Mouse (Mus musculus): ENCODE results near the gene Eml5. TPM values are rescaled to one million over a fixed set of nuclear protein-coding genes. Genes with fewer than 3 reads are reported as not detected.
A peak's percentile ranks its signal among the peaks of the same experiment; 100 is the strongest.

Gene Eml5
- total RNA-seq, 1 experiment = 20.5 TPM

DNA sequence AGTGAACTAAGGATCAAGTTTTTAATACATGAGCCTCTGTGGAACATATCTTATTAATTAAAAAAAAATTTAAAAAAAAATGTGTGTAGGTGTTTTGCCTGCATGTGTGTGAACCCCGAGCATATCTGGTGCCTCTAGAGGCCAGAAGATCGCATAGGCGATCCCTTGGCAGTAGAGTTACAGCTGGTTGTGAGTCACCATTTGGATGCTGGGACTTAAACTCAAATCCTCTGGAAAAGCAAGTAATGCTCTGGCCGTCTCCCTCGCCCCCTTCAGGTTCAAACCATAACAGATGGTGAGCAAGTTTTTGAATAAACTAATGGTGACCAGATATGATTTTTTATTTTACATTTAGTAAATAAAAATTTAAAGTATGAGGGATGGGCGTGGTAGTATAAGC lies 143.6 kb downstream of the Eml5 start:
- no peaks in the 10 kb centered on the region for H3K4me1 ChIP-seq (ENCODE audit: control insufficient read depth in 2 of 2, insufficient read depth in 2 of 2, low read length in 2 of 2, poor library complexity in 1 of 2)
- no peak overlapping the region for H3K9ac ChIP-seq (ENCODE audit: insufficient read depth, low read depth, low read length, poor library complexity, severe bottlenecking)
- H3K27ac ChIP-seq (ENCODE audit: insufficient read depth, low read depth, low read length, poor library complexity, severe bottlenecking) = no peak overlapping the region
- no peak for DNase-seq (ENCODE audit: low read depth, low spot score)
- TF ChIP-seq MAFK (IDR thresholded peaks at IDR 0.05; ENCODE audit: insufficient read depth, low read depth, low read length) = no peak
- no peak for TF ChIP-seq CHD2 (IDR thresholded peaks at IDR 0.05; ENCODE audit: low read depth, low read length)
- TF ChIP-seq ZC3H11A (IDR thresholded peaks at IDR 0.05; ENCODE audit: borderline replicate concordance, low read depth, low read length) = no peak
- TF ChIP-seq HCFC1 (IDR thresholded peaks at IDR 0.05; ENCODE audit: borderline replicate concordance, insufficient read depth, low read length) = no peak
- TF ChIP-seq ZNF384 (IDR thresholded peaks at IDR 0.05; ENCODE audit: low read depth, low read length) = no peak
- H3K36me3 ChIP-seq (ENCODE audit: control insufficient read depth, insufficient read depth, low read length, poor library complexity, severe bottlenecking) = peaks cover 12% of the 10 kb centered on the region
- H3K9me3 ChIP-seq (ENCODE audit: control insufficient read depth, insufficient read depth, low read depth, low read length) = no peaks in the 10 kb centered on the region
- in situ Hi-C loops (cut with MboI; ENCODE audit: low sequenced_read_pairs in 2 of 2, unreplicated experiment in 2 of 2) = no loop called here
- H3K4me3 ChIP-seq (ENCODE audit: insufficient read depth in 1 of 2, low read depth in 1 of 2, low read length in 2 of 2, poor library complexity in 1 of 2, severe bottlenecking in 1 of 2) = no peak overlapping the region

DNA sequence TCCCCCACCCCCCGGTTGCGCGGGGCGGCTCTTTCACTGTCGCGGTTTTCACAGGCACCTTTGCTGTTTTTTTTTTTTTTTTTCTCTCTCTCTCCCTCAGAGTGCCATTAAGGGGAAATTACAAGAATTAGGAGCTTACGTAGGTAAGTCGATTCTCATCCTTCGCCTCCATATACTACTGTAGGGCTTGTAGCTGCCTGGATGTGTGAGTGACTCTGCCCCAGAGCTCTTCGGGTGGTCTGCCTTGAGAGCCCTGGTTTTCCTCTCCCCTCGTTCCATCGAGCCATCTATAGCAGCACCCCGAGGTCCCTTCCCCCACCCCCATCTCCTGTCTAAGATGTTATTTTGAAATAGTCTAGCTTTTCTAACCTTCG lies 153.9 kb downstream of the Eml5 start:
- in situ Hi-C loops (cut with MboI; ENCODE audit: low sequenced_read_pairs in 2 of 2, unreplicated experiment in 2 of 2) = no loop called here
- DNase-seq (ENCODE audit: low read depth, low spot score) = no peak

DNA sequence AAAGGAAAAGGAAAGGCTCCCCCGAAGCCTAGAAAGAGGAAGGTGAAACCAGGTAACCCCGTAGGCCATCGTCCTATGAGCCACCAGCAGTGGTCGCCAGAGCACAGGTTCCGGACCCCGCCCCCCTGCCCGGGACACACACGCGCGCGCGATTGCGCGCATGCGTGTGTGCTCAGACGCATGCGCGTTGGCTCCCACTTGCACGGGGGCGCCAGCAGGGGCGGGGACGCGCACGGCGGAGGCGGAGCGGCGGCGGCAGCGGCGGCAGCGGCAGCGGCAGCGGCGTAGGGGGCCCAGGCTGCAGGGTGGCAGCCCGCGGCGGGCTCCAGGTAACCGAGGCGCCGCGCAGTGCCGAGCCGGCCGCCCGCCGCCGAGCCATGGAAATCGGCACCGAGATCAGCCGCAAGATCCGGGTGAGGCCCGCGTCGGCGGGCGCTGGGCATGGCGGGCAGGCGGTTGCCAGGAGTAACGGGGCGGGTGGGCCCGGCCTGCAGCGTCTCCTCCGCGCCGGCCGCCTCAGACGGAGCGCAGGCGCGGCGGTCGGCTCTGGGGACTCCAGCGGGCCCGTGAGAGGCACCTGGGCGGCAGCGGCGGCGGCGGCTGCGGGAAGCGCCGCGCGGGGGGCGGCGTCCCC lies 154.4 kb downstream of the Eml5 start, which contains the start of gene Zc3h14:
Gene Zc3h14 (plus strand): TSS at position 219 of the 634 bp plus-strand sequence.
- DNase-seq (ENCODE audit: low read depth, low spot score) = peak; percentile 85
- H3K9ac ChIP-seq (ENCODE audit: insufficient read depth, low read depth, low read length, poor library complexity, severe bottlenecking) = peak within 1 kb of the TSS; percentile 92
- peak within 1 kb of the TSS; percentile 76 for H3K27ac ChIP-seq (ENCODE audit: insufficient read depth, low read depth, low read length, poor library complexity, severe bottlenecking)
- H3K4me1 ChIP-seq (ENCODE audit: control insufficient read depth in 2 of 2, insufficient read depth in 2 of 2, low read length in 2 of 2, poor library complexity in 1 of 2) = no peaks in the 10 kb centered on the region
- in situ Hi-C loops (cut with MboI; ENCODE audit: low sequenced_read_pairs in 2 of 2, unreplicated experiment in 2 of 2) = no loop called here
- no peaks in the 10 kb centered on the region for H3K36me3 ChIP-seq (ENCODE audit: control insufficient read depth, insufficient read depth, low read length, poor library complexity, severe bottlenecking)
- no peak for TF ChIP-seq CHD2 (IDR thresholded peaks at IDR 0.05; ENCODE audit: low read depth, low read length)
- TF ChIP-seq MAFK (IDR thresholded peaks at IDR 0.05; ENCODE audit: insufficient read depth, low read depth, low read length) = no peak
- TF ChIP-seq ZNF384 (IDR thresholded peaks at IDR 0.05; ENCODE audit: low read depth, low read length) = no peak
- no peak for TF ChIP-seq HCFC1 (IDR thresholded peaks at IDR 0.05; ENCODE audit: borderline replicate concordance, insufficient read depth, low read length)
- no peak for TF ChIP-seq ZC3H11A (IDR thresholded peaks at IDR 0.05; ENCODE audit: borderline replicate concordance, low read depth, low read length)
- no peaks in the 10 kb centered on the region for H3K9me3 ChIP-seq (ENCODE audit: control insufficient read depth, insufficient read depth, low read depth, low read length)
- H3K4me3 ChIP-seq (ENCODE audit: insufficient read depth in 1 of 2, low read depth in 1 of 2, low read length in 2 of 2, poor library complexity in 1 of 2, severe bottlenecking in 1 of 2) = peak within 1 kb of the TSS; percentile 95 to 97

More for the DNA sequence above, 153.9 kb downstream of the Eml5 start:
- H3K4me1 ChIP-seq (ENCODE audit: control insufficient read depth in 2 of 2, insufficient read depth in 2 of 2, low read length in 2 of 2, poor library complexity in 1 of 2) = no peaks in the 10 kb centered on the region
- no peaks in the 10 kb centered on the region for H3K9me3 ChIP-seq (ENCODE audit: control insufficient read depth, insufficient read depth, low read depth, low read length)
- TF ChIP-seq MAFK (IDR thresholded peaks at IDR 0.05; ENCODE audit: insufficient read depth, low read depth, low read length) (no peak), ZNF384 (IDR thresholded peaks at IDR 0.05; ENCODE audit: low read depth, low read length) (peak; percentile 72)
- H3K9ac ChIP-seq (ENCODE audit: insufficient read depth, low read depth, low read length, poor library complexity, severe bottlenecking) = peak overlapping the region; percentile 92
- H3K27ac ChIP-seq (ENCODE audit: insufficient read depth, low read depth, low read length, poor library complexity, severe bottlenecking) = peak overlapping the region; percentile 76; the same call in 1 of the 2 replicates
- no peaks in the 10 kb centered on the region for H3K36me3 ChIP-seq (ENCODE audit: control insufficient read depth, insufficient read depth, low read length, poor library complexity, severe bottlenecking)
- peak overlapping the region; percentile 95 to 97 for H3K4me3 ChIP-seq (ENCODE audit: insufficient read depth in 1 of 2, low read depth in 1 of 2, low read length in 2 of 2, poor library complexity in 1 of 2, severe bottlenecking in 1 of 2)

DNA sequence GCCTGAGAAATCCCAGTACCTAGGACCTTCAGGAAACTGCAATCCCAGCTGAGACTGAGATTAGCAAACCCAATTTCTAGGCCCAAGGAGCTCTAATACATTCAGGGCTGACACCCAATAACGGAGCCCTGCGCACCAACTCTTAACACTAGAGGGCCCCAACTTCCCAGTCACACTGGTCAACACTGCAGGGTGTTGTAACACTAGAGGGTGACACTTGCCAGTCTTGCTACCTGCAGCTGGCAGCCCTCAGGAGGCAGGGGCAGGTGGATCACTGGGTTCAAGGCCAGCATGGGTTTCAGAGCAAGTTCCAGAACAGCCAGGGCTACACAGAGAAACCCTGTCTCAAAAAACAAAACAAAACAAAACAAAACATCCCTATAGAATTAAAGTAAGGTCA lies 155.2 kb downstream of the Eml5 start:
- H3K4me3 ChIP-seq (ENCODE audit: insufficient read depth in 1 of 2, low read depth in 1 of 2, low read length in 2 of 2, poor library complexity in 1 of 2, severe bottlenecking in 1 of 2) = peak overlapping the region in 1 of 2 experiments; percentile 31; a peak in 2 of 4 replicates
- no peak overlapping the region for H3K9ac ChIP-seq (ENCODE audit: insufficient read depth, low read depth, low read length, poor library complexity, severe bottlenecking)
- no peaks in the 10 kb centered on the region for H3K4me1 ChIP-seq (ENCODE audit: control insufficient read depth in 2 of 2, insufficient read depth in 2 of 2, low read length in 2 of 2, poor library complexity in 1 of 2)
- TF ChIP-seq MAFK (IDR thresholded peaks at IDR 0.05; ENCODE audit: insufficient read depth, low read depth, low read length) (no peak), CHD2 (IDR thresholded peaks at IDR 0.05; ENCODE audit: low read depth, low read length) (no peak), HCFC1 (IDR thresholded peaks at IDR 0.05; ENCODE audit: borderline replicate concordance, insufficient read depth, low read length) (no peak), ZNF384 (IDR thresholded peaks at IDR 0.05; ENCODE audit: low read depth, low read length) (no peak), ZC3H11A (IDR thresholded peaks at IDR 0.05; ENCODE audit: borderline replicate concordance, low read depth, low read length) (no peak)
- no peaks in the 10 kb centered on the region for H3K36me3 ChIP-seq (ENCODE audit: control insufficient read depth, insufficient read depth, low read length, poor library complexity, severe bottlenecking)
- H3K9me3 ChIP-seq (ENCODE audit: control insufficient read depth, insufficient read depth, low read depth, low read length) = no peaks in the 10 kb centered on the region
- in situ Hi-C loops (cut with MboI; ENCODE audit: low sequenced_read_pairs in 2 of 2, unreplicated experiment in 2 of 2) = no loop called here
- DNase-seq (ENCODE audit: low read depth, low spot score) = peak; percentile 51
- no peak overlapping the region for H3K27ac ChIP-seq (ENCODE audit: insufficient read depth, low read depth, low read length, poor library complexity, severe bottlenecking)

All from ES-E14 (cell line).